Mouse (Mus musculus) thymus, postnatal 0 days (tissue): ENCODE results near the gene Plekhg1. TPM values are rescaled to one million over a fixed set of nuclear protein-coding genes. Genes with fewer than 3 reads are reported as not detected.

Experiments
- DNase-seq: peaks from one replicate; pipeline ENCODE4 v3.0.0-alpha.2; 2015; ENCODE audit warnings: low spot score
- polyA plus RNA-seq: library from polyadenylated mRNA; unstranded; fragments of >200 nt; fragmentation: Nextera tagmentation; extraction: Ambion mirVana; gene quantifications from 2 replicates; pipeline ENCODE4 v1.2.1, GENCODE M21; 2015

Gene Plekhg1
- polyA plus RNA-seq, 1 experiment from 2014 or later, result 3.0 TPM

- peak; percentile 31 for DNase-seq
These were observed 203.6 kb downstream of the Plekhg1 start for GRCm38 (mm10) chr10:3943492-3944395.

- no peak for DNase-seq
These were observed 206.7 kb downstream of the Plekhg1 start for GRCm38 (mm10) chr10:3946871-3947270.

- no peak for DNase-seq
These were observed 207.2 kb downstream of the Plekhg1 start for GRCm38 (mm10) chr10:3947346-3947745.

GRCm38 (mm10) chr10:3949306-3949705, 209.1 kb downstream of the Plekhg1 start:
- no peak for DNase-seq

GRCm38 (mm10) chr10:3956471-3956870, 216.3 kb downstream of the Plekhg1 start:
- no peak for DNase-seq

- no peak for DNase-seq
These were observed 218.4 kb downstream of the Plekhg1 start for GRCm38 (mm10) chr10:3958591-3958990.

- DNase-seq, result no peak
These were observed 228.9 kb downstream of the Plekhg1 start for GRCm38 (mm10) chr10:3969026-3969425.

- DNase-seq, result no peak
These were observed 232.1 kb downstream of the Plekhg1 start for GRCm38 (mm10) chr10:3972237-3972636.

- peak; percentile 88 for DNase-seq
These were observed 232.9 kb downstream of the Plekhg1 start, which contains the start of gene Mthfd1l for GRCm38 (mm10) chr10:3972981-3973588. Mthfd1l (plus strand) TSS chr10:3973118.

GRCm38 (mm10) chr10:3973589-3974070, 233.5 kb downstream of the Plekhg1 start:
- peak; percentile 84 for DNase-seq

- DNase-seq, result no peak
These were observed 234.2 kb downstream of the Plekhg1 start for GRCm38 (mm10) chr10:3974380-3974779.

GRCm38 (mm10) chr10:3975898-3976622, 235.9 kb downstream of the Plekhg1 start:
- DNase-seq, result no peak

GRCm38 (mm10) chr10:3976623-3977010, 236.5 kb downstream of the Plekhg1 start:
- DNase-seq, result no peak

GRCm38 (mm10) chr10:3978326-3978725, 238.2 kb downstream of the Plekhg1 start:
- no peak for DNase-seq

GRCm38 (mm10) chr10:3978792-3979488, 238.8 kb downstream of the Plekhg1 start:
- no peak for DNase-seq

GRCm38 (mm10) chr10:3980231-3980630, 240.1 kb downstream of the Plekhg1 start:
- DNase-seq, result no peak

- DNase-seq, result no peak
These were observed 250.2 kb downstream of the Plekhg1 start for GRCm38 (mm10) chr10:3990295-3990883.

- DNase-seq, result no peak
These were observed 253.4 kb downstream of the Plekhg1 start for GRCm38 (mm10) chr10:3993365-3994102.

GRCm38 (mm10) chr10:3995277-3995676, 255.1 kb downstream of the Plekhg1 start:
- DNase-seq, result peak; percentile 12
